Mouse (Mus musculus) ES-E14 (cell line): ENCODE measurements at regions not wholly inside any gene's neighbourhood (a gene's known extent, or its start where the extent isn't known, plus 50 kb on each side); places are given as distances from the start of the nearest gene placed in this dataset.

Experiments
- CHD2 ChIP-seq: IDR thresholded peaks from 2 replicates; pipeline ENCODE4 v1.6.1; 2014; ENCODE audit warnings: mild to moderate bottlenecking, low read depth, low read length, inconsistent platforms
- HCFC1 ChIP-seq: IDR thresholded peaks from 2 replicates; pipeline ENCODE4 v1.6.1; 2012; ENCODE audit warnings: low read length, inconsistent platforms, borderline replicate concordance; ENCODE audit not compliant: insufficient read depth
- ZC3H11A ChIP-seq: IDR thresholded peaks from 2 replicates; pipeline ENCODE4 v1.6.1; 2012; ENCODE audit warnings: low read depth, mild to moderate bottlenecking, inconsistent platforms, low read length, borderline replicate concordance
- ZNF384 ChIP-seq: IDR thresholded peaks from 2 replicates; pipeline ENCODE4 v1.6.1; 2012; ENCODE audit warnings: low read depth, low read length, inconsistent platforms

GRCm38 (mm10) chr3:149284976-149285375 lies 294.6 kb upstream of the Adgrl2 start:
- no peak for TF ChIP-seq CHD2
- TF ChIP-seq ZNF384 = no peak
- no peak for TF ChIP-seq HCFC1
- TF ChIP-seq ZC3H11A = no peak
